Mouse (Mus musculus) erythroblast, embryonic 14.5 days (primary cell): ENCODE data around the gene B9d2.

Experiments used
- GATA1 ChIP-seq: IDR thresholded peaks from 2 replicates; pipeline ENCODE4 v1.6.1; 2012; ENCODE audit warnings: low read length, inconsistent platforms, mixed read lengths
- TAL1 ChIP-seq: IDR thresholded peaks from 3 replicates; pipeline ENCODE4 v1.6.1; 2012; ENCODE audit warnings: low read length, inconsistent platforms, mixed read lengths

- TF ChIP-seq GATA1 = no peak
- no peak for TF ChIP-seq TAL1
These were observed 5.8 kb upstream of the B9d2 start, which contains the start of gene Tmem91 for GRCm38 (mm10) chr7:25674719-25675300.
